Mouse (Mus musculus) 416B (cell line): Measurements from ENCODE around the gene Pcnx2.

ENCODE experiments used
- DNase-seq: peaks from one replicate; pipeline ENCODE4 v3.0.0; 2011; ENCODE audit warnings: low read depth

The Pcnx2 gene

DNA sequence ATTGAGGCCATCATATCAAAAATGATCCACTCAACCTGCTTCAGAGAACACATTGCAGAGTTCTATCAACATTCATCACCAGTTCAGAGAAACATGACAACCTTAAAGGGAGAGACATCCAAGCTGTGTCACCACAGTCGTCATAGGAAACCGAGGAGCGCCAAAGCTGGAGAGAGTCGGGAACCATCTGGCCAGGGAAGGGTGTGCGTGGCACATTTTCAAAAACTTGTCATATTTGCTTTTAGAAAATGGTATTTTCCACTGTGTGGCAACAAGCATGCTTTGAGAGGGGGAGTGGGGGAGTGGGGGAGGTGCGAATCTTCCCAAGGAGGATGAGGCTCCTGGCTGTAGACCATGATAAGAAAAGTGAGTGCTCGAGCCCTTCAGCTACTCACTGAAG is 78.3 kb downstream of the Pcnx2 start:
- no peak for DNase-seq

DNA sequence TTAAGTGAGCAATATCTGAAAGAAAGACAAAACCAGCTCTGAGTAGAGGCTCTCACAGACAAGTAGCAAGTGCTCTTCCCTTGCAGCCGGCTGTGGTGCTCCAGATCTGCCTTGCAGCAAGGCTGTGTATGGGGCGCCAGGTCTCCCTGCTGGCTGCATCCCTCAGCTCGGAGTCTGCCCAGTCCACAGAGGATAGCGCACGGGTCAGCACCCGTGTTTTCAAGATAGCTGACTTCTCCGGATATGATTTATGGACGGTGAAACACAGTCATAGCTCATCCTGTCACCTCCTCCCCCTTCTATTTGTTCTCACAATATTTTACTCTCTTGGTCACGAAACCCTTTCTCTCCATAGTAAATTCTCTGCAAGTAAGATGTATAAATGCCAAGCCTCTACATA is 79.3 kb downstream of the Pcnx2 start:
- DNase-seq, result no peak

GRCm38 (mm10) chr8:125816742-125817141 is 81.4 kb downstream of the Pcnx2 start:
- no peak for DNase-seq

DNA sequence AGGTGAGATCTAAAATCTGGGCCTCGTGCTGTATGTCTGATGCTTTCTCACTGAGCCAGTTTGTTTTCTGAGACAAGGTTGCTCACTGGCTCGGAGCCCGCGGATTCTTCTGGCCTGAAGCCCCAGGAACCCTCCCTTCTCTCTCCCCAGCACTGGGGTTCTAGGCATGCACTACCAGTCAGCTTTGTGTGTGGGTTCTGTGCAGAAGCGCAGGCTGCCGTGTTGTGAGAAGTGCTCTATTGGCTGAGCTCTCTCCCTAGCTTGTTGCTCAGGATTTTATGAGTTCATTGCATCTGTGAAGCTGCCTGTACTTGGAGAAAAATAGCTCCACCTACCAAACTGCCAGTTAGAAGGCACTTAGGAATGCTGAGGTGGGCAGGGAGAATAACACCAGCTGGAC is 89.3 kb downstream of the Pcnx2 start:
- DNase-seq, result no peak

GRCm38 (mm10) chr8:125807905-125808310 is 90.2 kb downstream of the Pcnx2 start:
- no peak for DNase-seq

GRCm38 (mm10) chr8:125806459-125806858 is 91.7 kb downstream of the Pcnx2 start:
- DNase-seq, result no peak

DNA sequence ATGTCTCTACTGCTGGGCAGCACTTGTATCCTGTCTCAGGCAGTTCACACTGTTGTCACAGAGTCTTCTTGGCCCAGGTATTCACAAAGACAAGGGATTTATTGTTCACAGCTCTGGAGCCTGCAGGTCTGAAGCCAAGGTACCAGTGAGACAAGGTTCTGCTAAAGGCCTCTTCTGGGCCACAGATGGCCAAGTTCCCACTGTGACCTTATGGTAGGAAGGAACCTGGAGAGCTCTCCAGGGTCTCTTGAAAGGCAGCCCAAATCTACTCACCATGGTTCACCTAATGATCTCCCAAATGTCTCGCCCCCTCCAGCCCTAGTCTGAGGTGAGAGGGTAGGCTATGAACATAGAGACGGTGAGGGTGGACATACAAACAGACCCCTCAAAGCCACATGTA is 101.1 kb downstream of the Pcnx2 start:
- no peak for DNase-seq

DNA sequence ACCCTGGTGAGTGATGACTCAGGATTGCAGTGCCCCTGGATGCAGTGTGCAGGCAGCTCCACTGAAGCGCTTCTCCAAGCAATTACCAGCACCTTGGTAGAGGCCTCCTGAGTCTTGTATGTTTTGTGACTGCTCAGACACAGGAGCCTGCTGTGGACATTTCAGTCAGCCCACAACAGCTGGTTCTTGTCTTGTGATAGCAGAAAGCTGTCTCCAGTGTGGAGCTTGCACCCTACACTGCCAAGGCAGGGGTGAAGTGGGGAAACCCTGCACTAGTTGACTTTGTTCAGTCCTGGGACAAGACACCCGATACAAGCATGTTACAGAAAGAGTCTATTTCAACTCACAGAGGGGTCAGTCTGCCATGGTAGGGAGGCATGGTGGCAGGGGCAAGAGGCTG is 102.8 kb downstream of the Pcnx2 start:
- DNase-seq, result no peak

- no peak for DNase-seq
Measured at GRCm38 (mm10) chr8:125792816-125793455, 105.2 kb downstream of the Pcnx2 start.

DNA sequence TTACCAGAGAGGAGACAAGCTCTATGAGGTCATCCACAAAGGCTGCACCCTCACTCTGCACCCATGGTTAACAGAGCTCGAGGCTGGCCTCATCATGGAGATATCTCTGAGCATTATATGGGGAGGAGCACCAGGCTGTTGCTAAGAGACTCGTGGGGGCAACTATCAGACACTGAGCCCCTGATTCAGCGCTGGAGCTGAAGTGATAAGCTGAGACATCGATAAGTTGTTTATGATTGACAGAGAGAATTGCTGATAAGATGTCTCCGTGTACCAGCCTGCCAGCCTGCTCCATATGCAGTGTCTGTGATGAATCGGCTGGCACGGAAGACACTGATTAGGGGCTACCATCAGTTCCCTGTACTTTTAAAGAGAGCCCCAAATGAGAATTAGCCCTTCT is 111.2 kb downstream of the Pcnx2 start:
- DNase-seq, result no peak

DNA sequence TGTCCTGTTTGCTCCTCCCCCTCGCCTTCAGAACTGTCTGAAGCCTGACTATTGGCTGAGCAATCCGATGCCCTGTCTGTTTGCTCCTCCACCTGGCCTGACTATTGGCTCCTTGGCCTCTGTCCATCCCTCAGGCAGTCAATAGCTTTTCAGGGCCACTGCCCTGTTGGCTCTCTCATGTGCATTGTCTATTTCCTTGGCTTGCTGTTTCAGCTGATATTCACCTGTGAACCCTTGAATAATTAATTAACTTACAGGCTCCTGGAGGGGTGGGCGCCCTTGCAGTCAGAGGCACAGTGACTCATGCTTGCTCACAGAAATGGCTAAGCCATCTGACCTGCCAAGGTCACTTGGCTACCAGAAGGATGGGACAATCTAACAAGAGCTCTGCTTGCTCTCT is 116.0 kb downstream of the Pcnx2 start:
- DNase-seq, result no peak

DNA sequence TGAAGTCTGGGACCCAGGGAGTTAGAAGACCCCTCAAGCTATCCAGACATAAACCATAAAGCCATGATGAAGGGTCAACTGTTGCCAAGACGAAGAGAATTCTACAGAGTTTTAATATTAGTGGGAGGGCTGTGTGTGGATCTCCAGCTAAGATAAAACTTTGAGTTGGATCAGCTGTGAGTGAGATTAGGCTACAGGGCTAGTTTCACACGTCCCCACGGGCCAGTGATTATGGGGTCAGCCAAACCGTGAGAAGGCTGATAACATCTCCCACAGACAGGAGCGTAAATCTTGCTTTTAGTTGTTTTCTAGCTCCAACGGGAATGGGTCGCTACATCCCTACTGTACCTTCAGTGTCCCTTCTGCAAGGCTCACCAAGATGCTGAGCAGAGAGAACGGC is 118.5 kb downstream of the Pcnx2 start:
- DNase-seq, result no peak

DNA sequence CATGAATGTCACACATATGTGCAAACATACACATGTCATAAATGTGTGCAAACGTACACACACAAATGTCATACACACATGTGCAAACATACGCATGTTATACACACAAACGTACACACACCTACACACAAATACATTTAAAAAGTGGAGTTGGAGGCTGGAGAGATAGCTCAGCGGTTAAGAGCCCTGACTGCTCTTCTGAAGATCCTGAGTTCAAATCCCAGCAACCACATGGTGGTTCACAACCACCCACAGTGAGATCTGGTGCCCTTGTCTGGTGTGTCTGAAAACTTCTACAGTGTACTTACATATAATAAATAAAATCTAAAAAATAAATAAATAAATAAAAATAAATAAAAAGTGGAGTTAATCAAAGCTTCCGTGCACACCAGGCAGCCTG is 119.2 kb downstream of the Pcnx2 start:
- peak; percentile 23 for DNase-seq

- DNase-seq, result no peak
Measured at GRCm38 (mm10) chr8:125777478-125778164, 120.5 kb downstream of the Pcnx2 start.

DNA sequence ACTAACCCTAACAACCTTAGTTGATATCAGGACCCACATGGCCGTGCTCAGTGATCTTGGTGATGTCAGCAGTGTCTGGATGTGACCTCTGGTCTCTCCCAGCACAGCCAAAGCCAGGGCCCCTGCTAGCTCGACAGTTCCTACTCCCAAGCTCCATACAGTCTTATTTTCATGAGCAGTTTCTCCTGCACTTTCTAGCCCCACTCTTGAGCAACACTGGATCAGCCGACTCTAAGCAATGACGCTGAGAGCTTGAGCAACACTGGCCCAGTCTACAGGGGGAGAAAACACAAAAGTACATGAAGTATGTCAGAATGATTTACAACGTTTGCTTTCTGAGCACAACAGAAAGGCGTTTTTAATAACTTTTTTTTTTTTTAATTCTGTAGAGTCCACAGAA is 121.3 kb downstream of the Pcnx2 start:
- DNase-seq, result no peak

- no peak for DNase-seq
Measured at GRCm38 (mm10) chr8:125776314-125776713, 121.8 kb downstream of the Pcnx2 start.

DNA sequence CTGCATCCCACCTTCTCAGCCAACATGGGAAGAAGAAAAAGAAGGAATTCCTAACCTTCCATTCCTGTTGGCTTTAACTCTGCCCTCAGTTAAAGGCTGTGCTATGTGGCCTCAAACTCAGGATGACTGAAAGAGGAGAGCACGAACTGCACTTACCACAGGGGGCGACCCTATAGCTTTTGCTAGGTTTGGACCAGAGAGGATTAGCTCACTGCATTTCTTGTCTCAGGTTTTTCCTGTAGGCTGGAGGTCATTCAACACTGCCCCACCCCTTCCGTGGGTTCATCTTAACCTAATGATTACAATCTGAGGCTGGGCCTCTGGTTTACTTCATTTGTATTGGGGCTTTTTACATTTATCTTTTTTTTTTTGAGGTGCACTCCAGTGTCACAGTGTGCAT is 123.1 kb downstream of the Pcnx2 start:
- no peak for DNase-seq

- DNase-seq, result no peak
Measured at GRCm38 (mm10) chr8:125773281-125773803, 124.8 kb downstream of the Pcnx2 start.

DNA sequence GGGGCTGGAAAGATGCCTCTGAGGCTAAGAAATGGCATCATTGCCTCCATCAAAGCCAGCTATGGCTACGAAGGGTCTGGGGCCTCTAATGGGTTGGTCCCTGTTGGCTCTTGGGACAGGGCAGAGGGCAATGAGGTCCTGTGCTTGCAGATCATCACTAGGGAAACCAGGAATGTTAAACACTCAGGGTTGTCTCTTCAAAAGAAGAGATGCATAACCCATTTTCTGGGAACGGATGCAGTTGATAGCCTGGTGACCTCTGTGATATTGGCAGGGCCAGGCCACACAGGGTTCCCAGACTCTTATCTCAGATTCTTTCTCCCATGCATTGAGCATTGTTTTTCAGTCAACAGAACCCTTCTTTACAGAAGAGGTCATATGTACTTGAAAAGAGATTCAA is 125.8 kb downstream of the Pcnx2 start:
- DNase-seq, result no peak

GRCm38 (mm10) chr8:125768079-125768478 is 130.0 kb downstream of the Pcnx2 start:
- DNase-seq, result no peak

DNA sequence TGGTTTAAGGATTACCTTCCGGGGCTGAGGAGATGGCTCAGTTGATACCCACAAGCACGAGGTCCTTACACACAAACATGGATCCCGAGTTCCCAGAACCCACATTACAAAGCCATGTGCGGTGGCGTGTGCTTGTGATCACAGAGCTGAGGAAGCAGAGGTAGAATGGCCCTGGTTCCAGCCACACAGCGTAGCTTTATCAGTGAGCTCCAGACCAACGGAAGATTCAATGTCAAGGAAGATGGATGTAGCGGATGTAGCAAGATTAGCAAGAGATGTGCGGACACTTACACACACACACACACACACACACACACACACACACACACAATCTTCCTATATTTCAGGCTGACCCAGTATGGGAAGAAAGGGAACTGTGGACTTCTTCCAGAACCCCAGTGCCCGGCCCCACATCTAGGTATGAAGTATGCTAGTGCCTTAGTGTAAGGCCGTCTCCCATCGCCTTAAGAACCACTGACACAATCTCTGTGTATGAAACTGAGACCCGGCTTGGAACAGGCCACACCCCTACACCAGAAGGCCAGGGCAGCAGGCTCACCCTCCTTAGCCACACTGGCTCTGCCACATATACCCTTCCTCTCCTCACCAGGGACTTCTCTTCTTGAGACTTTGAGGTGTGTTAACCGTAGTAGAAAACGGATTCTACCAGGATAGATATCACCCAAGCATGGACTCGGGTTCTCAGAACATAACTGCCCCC is 134.9 kb downstream of the Pcnx2 start:
- no peak for DNase-seq

- no peak for DNase-seq
Measured at GRCm38 (mm10) chr8:125759022-125759421, 139.1 kb downstream of the Pcnx2 start.

- no peak for DNase-seq
Measured at GRCm38 (mm10) chr8:125757106-125757496, 141.0 kb downstream of the Pcnx2 start.
